Mouse (Mus musculus): ENCODE data around the gene Tnxb.

DNA sequence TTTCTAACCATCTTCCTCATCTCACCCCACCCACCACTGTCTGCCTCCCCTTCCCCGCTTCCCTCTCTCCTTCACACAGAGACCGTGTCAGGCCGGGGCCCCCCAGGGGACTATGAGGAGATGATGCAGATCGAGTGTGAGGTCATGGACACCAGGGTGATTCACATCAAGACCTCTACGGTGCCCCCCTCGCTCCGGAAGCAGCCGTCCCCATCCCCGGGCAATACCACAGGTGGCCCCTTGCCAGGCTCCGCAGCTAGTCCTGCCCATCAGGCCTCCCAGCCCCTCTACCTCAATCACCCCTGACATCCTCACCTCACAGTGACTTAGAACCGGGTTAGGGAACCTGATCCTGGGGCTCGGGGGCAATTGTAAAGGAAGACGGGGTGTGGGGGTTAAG is 15.9 kb upstream of the Tnxb start:
- TF ChIP-seq CTCF (IDR thresholded peaks at IDR 0.05): no peak
- TF ChIP-seq EP300 (IDR thresholded peaks at IDR 0.05): no peak
